Mouse (Mus musculus) embryonic facial prominence, embryonic 11.5 days (tissue): Measurements from ENCODE around the gene Rspry1. TPM values are rescaled to one million over a fixed set of nuclear protein-coding genes. Genes with fewer than 3 reads are reported as not detected.

ENCODE experiments used
- ATAC-seq: fragments of 200-750 bp; cut with Nextera tagmentation; replicated peaks from 2 replicates; pipeline ENCODE4 v1.8.0; 2017; ENCODE audit warnings: low read depth; ENCODE audit not compliant: insufficient number of reproducible peaks, low FRiP score, low TSS enrichment
- DNase-seq: peaks from one replicate; pipeline ENCODE4 v3.0.0-alpha.2; 2015; ENCODE audit warnings: low spot score
- H3K27ac ChIP-seq: fragments of 300-500 bp; sonication (generic); replicated peaks from 2 replicates; pipeline ENCODE4 v1.5.1; 2014; ENCODE audit warnings: mild to moderate bottlenecking, low read depth, low read length, control low read depth
- H3K27me3 ChIP-seq: fragments of 300-500 bp; sonication (generic); 2 replicates; pipeline ENCODE4 v1.6.1; 2014; ENCODE audit warnings: mild to moderate bottlenecking, low read length, moderate library complexity, mixed read lengths; ENCODE audit not compliant: control insufficient read depth, insufficient read depth
- H3K36me3 ChIP-seq: fragments of 300-500 bp; sonication (generic); replicated peaks from 2 replicates; pipeline ENCODE4 v1.6.1; 2014; ENCODE audit warnings: low read depth, mild to moderate bottlenecking, low read length, moderate library complexity, mixed read lengths; ENCODE audit not compliant: control insufficient read depth, insufficient read depth
- H3K4me1 ChIP-seq: fragments of 300-500 bp; sonication (generic); 2 replicates; pipeline ENCODE4 v1.6.1; 2014; ENCODE audit warnings: low read length, mixed read lengths; ENCODE audit not compliant: control insufficient read depth, insufficient read depth
- H3K4me2 ChIP-seq: fragments of 300-500 bp; sonication (generic); 2 replicates; pipeline ENCODE4 v1.6.1; 2014; ENCODE audit warnings: low read depth, mild to moderate bottlenecking, control low read depth, low read length, moderate library complexity
- H3K4me3 ChIP-seq: fragments of 300-500 bp; sonication (generic); 2 replicates; pipeline ENCODE4 v1.5.1; 2014; ENCODE audit warnings: low read depth, low read length, control low read depth
- H3K9ac ChIP-seq: fragments of 300-500 bp; sonication (generic); replicated peaks from 2 replicates; pipeline ENCODE4 v1.6.1; 2014; ENCODE audit warnings: mild to moderate bottlenecking, control low read depth, low read length
- H3K9me3 ChIP-seq: fragments of 300-500 bp; sonication (generic); replicated peaks from 2 replicates; pipeline ENCODE4 v1.6.1; 2016; ENCODE audit warnings: mild to moderate bottlenecking, low read length, inconsistent platforms, mixed read lengths; ENCODE audit not compliant: control insufficient read depth
- WGBS: fragments of 180-500 bp; shearing (Covaris S2); extraction: QIAGEN DNeasy Blood & Tissue Kit; methylation state at CpG from one replicate; pipeline ENCODE4 v1.1.7; 2014; 5-methylcytosine and 5-hydroxymethylcytosine counted together
- polyA plus RNA-seq: library from polyadenylated mRNA; unstranded; fragments of >200 nt; fragmentation: Nextera tagmentation; extraction: Ambion mirVana; gene quantifications from 2 replicates; pipeline ENCODE4 v1.2.1, GENCODE M21; 2014

Gene Rspry1
- polyA plus RNA-seq, 1 experiment from 2014 or later, result 45.4 TPM

GRCm38 (mm10) chr8:94696566-94696965 lies 94.8 kb downstream of the Rspry1 start:
- Histone ChIP-seq H3K4me3 (no peak overlapping the region), H3K27me3 (peaks cover 29% of the 10 kb centered on the region), H3K27ac (no peak overlapping the region), H3K36me3 (no peaks in the 10 kb centered on the region), H3K9ac (no peak overlapping the region), H3K9me3 (no peaks in the 10 kb centered on the region), H3K4me2 (no peak overlapping the region), H3K4me1 (peaks cover 10% of the 10 kb centered on the region; the same call in 1 of the 2 replicates)
- no peak for DNase-seq
- no peak for ATAC-seq
- WGBS, result 52% methylated on average over 3 of the region's 3 CpGs

- H3K27ac ChIP-seq, result no peak overlapping the region
- H3K4me1 ChIP-seq, result peaks cover 10% of the 10 kb centered on the region; the same call in 1 of the 2 replicates
- 80% methylated on average over 6 of the region's 6 CpGs for WGBS
- H3K27me3 ChIP-seq, result peaks cover 29% of the 10 kb centered on the region
- H3K9ac ChIP-seq, result no peak overlapping the region
- no peak overlapping the region for H3K4me3 ChIP-seq
- no peak for DNase-seq
- H3K4me2 ChIP-seq, result no peak overlapping the region
- H3K36me3 ChIP-seq, result no peaks in the 10 kb centered on the region
- no peak for ATAC-seq
- no peaks in the 10 kb centered on the region for H3K9me3 ChIP-seq
Measured at GRCm38 (mm10) chr8:94697956-94698355, 96.2 kb downstream of the Rspry1 start.

- Histone ChIP-seq H3K4me3 (no peak overlapping the region), H3K27ac (no peak overlapping the region), H3K4me1 (peaks cover 10% of the 10 kb centered on the region; the same call in 1 of the 2 replicates), H3K4me2 (no peak overlapping the region), H3K27me3 (peaks cover 28% of the 10 kb centered on the region), H3K9me3 (no peaks in the 10 kb centered on the region), H3K9ac (no peak overlapping the region), H3K36me3 (no peaks in the 10 kb centered on the region)
- ATAC-seq (no peak), DNase-seq (no peak)
- WGBS, result 71% methylated on average over 16 of the region's 16 CpGs
Measured at GRCm38 (mm10) chr8:94699366-94699765, 97.6 kb downstream of the Rspry1 start.

GRCm38 (mm10) chr8:94700421-94700935 lies 98.7 kb downstream of the Rspry1 start:
- Histone ChIP-seq H3K4me1 (peaks cover 5% of the 10 kb centered on the region; the same call in 1 of the 2 replicates), H3K27me3 (peaks cover 17% of the 10 kb centered on the region), H3K9me3 (no peaks in the 10 kb centered on the region), H3K4me2 (no peak overlapping the region), H3K4me3 (no peak overlapping the region), H3K9ac (no peak overlapping the region), H3K27ac (no peak overlapping the region), H3K36me3 (no peaks in the 10 kb centered on the region)
- DNase-seq (no peak), ATAC-seq (no peak)
- WGBS, result 85% methylated on average over 4 of the region's 4 CpGs

GRCm38 (mm10) chr8:94702156-94702555 lies 100.4 kb downstream of the Rspry1 start:
- Histone ChIP-seq H3K9ac (no peak overlapping the region), H3K4me2 (no peak overlapping the region), H3K4me1 (no peaks in the 10 kb centered on the region), H3K36me3 (no peaks in the 10 kb centered on the region), H3K9me3 (no peaks in the 10 kb centered on the region), H3K27ac (no peak overlapping the region), H3K4me3 (no peak overlapping the region), H3K27me3 (peaks cover 3% of the 10 kb centered on the region)
- ATAC-seq (no peak), DNase-seq (no peak)
- 76% methylated on average over 3 of the region's 3 CpGs for WGBS

- Histone ChIP-seq H3K9me3 (no peaks in the 10 kb centered on the region), H3K27me3 (no peaks in the 10 kb centered on the region), H3K27ac (no peak overlapping the region), H3K36me3 (no peaks in the 10 kb centered on the region), H3K4me2 (peak overlapping the region; percentile 51), H3K4me1 (no peaks in the 10 kb centered on the region), H3K4me3 (peak overlapping the region; percentile 41), H3K9ac (no peak overlapping the region)
- WGBS, result under 1% methylated on average over 35 of the region's 35 CpGs
- DNase-seq (peak; percentile 90), ATAC-seq (peak; percentile 91)
Measured at GRCm38 (mm10) chr8:94702844-94703813, 101.4 kb downstream of the Rspry1 start.

GRCm38 (mm10) chr8:94703972-94704668 lies 102.4 kb downstream of the Rspry1 start:
- Histone ChIP-seq H3K9ac (peak overlapping the region; percentile 59), H3K4me1 (no peaks in the 10 kb centered on the region), H3K4me3 (peak overlapping the region; percentile 50), H3K27ac (no peak overlapping the region), H3K4me2 (peak overlapping the region; percentile 66), H3K27me3 (no peaks in the 10 kb centered on the region), H3K36me3 (no peaks in the 10 kb centered on the region), H3K9me3 (no peaks in the 10 kb centered on the region)
- peak; percentile 99 for DNase-seq
- WGBS, result under 1% methylated on average over 35 of the region's 35 CpGs
- ATAC-seq, result peak; percentile 87
